Mouse (Mus musculus) layer of hippocampus, postnatal 36 days (tissue): Measurements from ENCODE around the gene D430042O09Rik. TPM values are rescaled to one million over a fixed set of nuclear protein-coding genes. Genes with fewer than 3 reads are reported as not detected.
A peak's percentile ranks its signal among the peaks of the same experiment; 100 is the strongest.

ENCODE experiments used
- DNase-seq, 2 experiments: peaks; one replicate each; pipeline ENCODE4 v3.0.0; 2022
- total RNA-seq, 2 experiments: library from RNA; stranded (reverse); gene quantifications; 2 replicates each; pipeline ENCODE4 v1.2.3; 2021

Gene D430042O09Rik
- total RNA-seq, 2 experiments from 2014 or later: 22.9 to 32.4 TPM

DNA sequence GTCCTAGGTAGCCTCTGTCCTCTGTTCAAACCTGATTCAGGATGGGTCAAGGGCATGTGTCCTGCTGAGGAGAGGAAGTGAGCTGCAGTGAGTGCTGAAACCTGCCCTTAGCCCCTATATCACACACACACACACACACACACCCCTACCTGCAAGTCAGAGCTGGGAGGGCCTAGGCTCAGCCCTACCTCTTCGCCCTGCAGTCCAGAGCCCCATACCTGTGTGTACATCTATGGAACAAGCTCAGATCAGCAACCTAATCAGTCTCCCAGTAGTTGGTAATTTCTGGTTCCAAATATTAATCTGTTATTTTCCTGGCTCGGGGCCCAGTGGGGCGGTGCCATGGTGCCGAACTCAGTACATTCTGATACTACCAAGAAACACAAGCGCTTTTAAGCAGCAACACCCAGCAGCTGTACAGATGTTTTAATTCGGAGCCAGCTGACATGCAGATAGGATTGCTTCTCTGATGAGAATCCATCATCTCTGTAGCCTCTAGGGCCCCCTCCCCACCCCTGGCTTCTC is 166.3 kb downstream of the D430042O09Rik start:
- no peak for DNase-seq

- DNase-seq: no peak
Measured at GRCm38 (mm10) chr7:125878040-125878439, 170.4 kb downstream of the D430042O09Rik start.

DNA sequence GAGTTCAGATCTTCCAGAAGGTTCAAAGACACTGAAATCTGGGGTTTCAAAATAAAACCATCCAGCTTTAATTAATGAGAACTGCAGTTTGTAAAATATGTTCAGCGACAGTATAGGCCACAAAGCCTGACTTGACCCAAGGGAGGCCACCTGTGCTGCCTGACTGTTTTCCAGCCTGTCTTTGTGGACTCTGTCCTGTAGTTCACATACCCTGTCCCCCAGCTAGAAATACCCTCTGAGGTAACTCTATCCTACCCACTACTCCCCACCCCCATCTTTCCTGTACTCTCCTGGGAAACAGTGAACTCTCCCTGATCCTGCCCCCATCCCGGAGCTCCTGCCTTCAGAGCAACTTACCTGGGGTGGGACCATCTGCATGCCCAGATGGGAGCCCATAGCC is 175.5 kb downstream of the D430042O09Rik start:
- DNase-seq: no peak

DNA sequence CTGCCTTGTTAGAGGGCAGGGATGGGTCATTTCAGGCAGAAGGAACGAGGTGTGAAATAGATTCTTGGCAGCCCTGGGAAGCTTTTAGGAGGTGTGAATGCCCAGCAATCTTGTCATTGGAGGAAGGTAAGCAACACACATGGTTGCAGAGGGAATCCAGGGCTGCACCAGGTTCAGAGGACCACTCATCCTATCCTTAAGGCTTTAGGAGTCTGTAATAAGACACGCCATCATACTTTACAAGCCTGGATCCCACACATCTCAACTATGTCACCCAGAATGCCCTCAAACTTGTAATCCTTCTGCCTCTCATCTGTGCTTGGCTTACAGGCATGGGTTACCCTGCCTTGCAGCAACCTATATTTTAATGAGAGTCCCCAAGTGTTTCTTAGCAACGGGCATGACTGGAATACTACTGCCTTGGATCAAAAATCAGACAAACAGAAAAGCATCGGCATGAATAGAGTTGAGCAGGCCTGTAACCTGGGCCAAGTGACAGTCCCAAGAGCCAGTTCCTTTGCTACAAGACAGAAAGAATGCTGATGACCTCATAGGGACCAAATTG is 178.5 kb downstream of the D430042O09Rik start:
- DNase-seq: no peak

DNA sequence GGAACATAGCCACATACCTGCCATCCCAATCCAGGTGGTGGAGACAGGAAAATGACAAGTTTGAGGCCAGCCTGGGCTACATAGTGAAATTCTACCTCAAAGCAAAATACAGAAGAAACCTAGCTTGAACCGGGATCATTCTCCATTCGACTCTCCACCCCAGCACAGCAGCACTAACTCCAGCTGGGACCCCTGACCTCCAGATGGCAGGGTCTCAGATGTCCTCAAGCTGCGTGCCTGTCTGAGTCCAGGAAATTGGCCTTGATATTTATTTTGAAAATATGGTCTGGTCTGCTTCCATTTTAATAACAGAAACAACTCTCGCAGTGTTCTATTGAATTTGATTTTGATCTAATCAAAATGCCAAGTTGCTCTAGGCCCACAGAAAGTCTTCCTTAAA is 179.4 kb downstream of the D430042O09Rik start:
- DNase-seq: no peak

GRCm38 (mm10) chr7:125887761-125888160 is 180.1 kb downstream of the D430042O09Rik start:
- no peak for DNase-seq

GRCm38 (mm10) chr7:125888373-125888772 is 180.7 kb downstream of the D430042O09Rik start:
- DNase-seq: peak; percentile 75 to 79

GRCm38 (mm10) chr7:125893621-125894020 is 185.9 kb downstream of the D430042O09Rik start:
- DNase-seq: no peak

DNA sequence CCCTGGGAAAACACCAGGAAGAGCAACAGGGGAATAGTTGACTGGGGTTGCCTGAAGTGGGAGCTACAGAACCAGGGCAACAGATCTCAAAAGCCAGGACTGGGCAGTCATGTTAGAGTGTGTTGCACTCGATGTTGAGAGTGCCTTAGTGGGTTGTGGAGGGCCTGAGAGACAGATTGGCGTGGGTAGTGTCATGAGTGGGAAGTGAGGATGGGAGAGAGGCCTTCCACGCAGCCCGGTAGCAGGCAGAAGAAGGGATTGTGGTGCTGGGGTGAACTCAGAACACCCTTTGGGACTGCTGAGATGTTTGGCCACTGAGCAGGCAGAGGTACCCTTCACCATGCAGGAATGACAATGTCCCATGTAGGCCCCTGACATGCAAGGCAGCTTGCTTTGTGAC is 189.4 kb downstream of the D430042O09Rik start:
- DNase-seq: no peak

DNA sequence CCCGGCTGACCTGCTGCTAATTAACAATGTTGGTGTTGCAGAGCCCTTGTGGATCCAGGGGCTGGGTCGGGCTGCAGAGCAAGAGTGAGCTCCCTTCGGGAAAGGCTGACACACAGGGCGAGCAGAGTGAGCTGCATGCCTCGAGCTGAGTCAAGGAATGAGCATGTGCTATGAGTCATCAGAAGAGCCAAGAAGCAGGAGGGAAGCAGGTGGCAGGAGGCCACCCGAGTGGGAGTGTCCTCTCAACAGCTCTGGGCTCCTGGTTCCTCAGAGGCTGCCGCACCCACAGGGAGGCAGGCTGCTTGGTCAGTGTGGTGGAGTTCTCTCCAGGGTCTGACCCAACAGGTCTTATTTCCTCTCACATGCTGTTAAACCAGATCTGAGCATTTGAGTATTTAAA is 191.3 kb downstream of the D430042O09Rik start:
- peak; percentile 52 to 58 for DNase-seq

DNA sequence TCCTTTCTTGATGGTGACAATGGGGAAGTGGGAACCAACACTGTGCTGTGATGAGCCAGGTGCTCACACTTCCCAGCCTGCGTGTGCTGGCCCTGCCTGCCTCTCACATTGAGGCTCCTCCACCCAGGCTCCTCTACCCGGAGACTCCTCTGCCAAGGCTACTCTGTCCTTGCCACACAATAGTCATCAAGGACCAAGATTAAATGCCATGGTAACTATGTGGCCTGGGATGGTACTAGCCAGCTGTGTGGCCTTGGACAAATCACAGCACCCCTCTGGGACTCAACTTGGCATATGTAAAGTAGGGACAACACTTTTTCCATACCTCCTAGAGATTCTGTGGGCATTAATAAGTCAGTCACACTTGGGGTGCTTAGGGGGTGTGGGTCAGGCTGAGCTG is 192.2 kb downstream of the D430042O09Rik start:
- no peak for DNase-seq

DNA sequence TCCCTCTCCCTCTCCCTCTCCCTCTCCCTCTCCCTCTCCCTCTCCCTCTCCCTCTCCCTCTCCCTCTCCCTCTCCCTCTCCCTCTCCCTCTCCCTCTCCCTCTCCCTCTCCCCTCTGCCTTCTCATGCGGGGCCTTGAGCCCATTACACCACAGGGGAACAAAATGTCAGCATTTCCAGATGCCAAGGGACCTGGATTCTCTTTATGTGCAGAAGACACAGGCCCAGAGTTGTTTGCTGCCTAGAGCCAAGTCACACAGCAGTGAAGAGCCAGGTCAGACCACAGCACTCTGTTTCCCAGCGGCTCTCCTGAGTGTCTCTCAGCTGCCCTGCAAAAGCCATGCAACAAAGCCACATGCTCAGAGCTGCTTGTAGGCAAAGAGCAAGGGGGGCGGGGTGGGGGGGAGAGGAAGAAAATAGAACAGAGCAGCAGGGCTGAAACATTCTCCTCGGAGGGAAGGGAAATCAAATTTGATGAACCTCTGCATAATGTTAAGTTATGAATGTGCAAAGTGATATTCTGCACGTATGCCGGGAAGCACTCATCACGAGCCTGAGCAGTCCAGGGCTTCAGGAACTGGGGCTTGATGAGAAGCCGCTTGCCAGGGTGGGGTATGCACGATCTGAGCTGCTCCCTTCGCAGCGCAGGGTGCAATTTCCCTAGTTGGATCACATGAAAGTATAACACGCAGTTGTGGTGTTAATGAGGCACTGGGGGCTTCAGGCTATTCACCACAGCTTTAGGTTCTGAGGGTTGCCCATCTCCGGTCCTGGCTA is 192.9 kb downstream of the D430042O09Rik start:
- DNase-seq: no peak

DNA sequence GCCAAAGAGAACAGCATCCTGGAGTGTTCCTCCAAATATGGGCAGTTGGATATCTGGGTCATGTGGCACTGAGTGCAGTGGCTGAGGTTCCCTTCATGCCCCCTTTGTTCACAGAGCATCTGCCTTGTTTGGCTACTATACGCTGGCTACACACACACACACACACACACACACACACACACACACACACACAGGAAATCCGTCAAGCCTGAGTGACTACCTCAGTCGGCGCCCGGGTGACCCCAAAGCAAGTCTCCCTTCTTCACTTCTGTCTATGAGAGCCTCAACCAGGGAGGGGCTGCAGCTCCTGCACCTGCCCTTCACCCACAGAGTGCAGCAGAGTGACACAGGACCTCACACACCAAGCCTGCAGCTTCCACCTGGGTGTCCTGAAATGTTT is 213.1 kb downstream of the D430042O09Rik start:
- DNase-seq: no peak

DNA sequence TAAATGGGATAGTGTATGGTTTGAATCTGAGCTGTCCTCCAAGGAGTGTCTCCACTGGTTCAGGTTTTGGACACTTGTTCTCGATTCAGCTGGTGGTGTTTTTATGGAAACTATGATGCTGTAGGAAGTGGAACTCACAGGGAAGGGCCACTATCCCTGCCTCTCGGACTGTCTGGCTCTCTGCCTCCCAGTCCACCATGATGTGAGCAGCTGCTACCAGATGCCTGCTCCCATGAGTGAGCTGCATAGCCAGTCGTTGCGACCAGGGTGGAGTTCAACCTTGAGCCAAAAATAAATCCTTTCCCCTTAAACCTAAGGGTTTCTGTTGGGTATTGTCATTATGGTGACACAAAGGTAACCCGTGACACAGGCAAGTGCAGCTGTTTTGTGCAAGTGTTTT is 216.4 kb downstream of the D430042O09Rik start:
- no peak for DNase-seq

Other genes with a start within 250 kb of the D430042O09Rik start
- 10 to 100 TPM; 14.8 to 18.1 TPM for gene Nsmce1, start 216.3 kb upstream of the D430042O09Rik start, total RNA-seq
- 1 to 10 TPM; 3.1 to 3.5 TPM for gene Il4ra, start 155.8 kb upstream of the D430042O09Rik start, total RNA-seq
- 1 to 10 TPM in 1 of 2 experiments, under 1 TPM in 1; 0.75 to 1.4 TPM for gene Il21r, start 104.5 kb upstream of the D430042O09Rik start, total RNA-seq
- 100 to 1,000 TPM; 108 to 110 TPM for gene Gtf3c1, start 108 bp upstream of the D430042O09Rik start, total RNA-seq